Comparison of ENCODE assay signal across 10 mouse cellular contexts in the genomic region with DNA sequence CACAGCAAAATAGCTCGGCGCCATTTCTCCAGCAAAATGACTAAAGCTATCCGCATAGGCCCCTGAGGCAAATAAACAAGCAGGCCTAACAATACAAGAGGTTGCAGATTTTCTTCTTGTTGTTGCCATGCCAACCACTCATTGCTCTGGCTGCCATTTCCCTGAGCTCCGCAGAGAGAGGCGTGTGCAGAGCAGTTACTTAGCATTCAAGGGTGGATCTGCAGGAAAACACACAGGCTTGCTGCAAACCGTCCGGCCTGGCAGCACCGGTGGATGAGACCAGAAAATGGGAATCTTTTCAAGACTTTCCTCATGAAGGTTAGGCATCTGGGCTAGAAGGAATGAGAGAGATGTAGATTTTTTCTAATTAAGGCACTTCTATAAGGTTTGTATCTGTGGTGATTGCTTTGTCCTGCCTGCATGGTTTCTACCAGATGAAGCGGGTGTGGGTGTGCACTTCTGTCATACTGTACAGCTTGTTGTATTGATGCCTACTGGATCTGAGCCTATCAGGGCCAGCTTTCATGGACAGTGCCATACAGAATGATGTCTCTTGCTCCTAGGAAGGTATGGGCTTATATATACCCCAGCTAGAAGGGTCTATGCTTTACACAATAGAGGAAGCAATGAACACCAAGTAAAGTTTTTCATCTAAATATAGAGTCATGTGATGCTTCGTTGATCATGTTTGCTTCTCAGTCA.
DNase-seq lines count a peak whose midpoint lies in the region; ATAC-seq lines count a peak whose summit lies in the region.
"Had no signal": no experiment of that assay in that cellular context is flagged by ENCODE, and none has a peak within 500 bp of the region (broad histone marks: within the 10 kb centered on the region; RNA-seq: fewer than 3 reads in every experiment).

No protein-coding gene starts in this region.

- no peaks in the 10 kb centered on the region; the same call in 1 of the 2 replicates for H3K36me3 ChIP-seq in forebrain, embryonic 10.5 days (replicated peaks)
- H3K36me3 ChIP-seq in neural tube, embryonic 15.5 days, result 0 out of 2 replicates have a peak, but pooled peaks cover 3% of the 10 kb centered on the region

- no peaks in the 10 kb centered on the region for H3K9me3 ChIP-seq in forebrain, embryonic 10.5 days
- no peaks in the 10 kb centered on the region for H3K9me3 ChIP-seq in neural tube, embryonic 15.5 days (replicated peaks)
- H3K9me3 ChIP-seq: megakaryocyte, embryonic 14.5 days had no signal

- peak overlapping the region; percentile 55 for H3K4me2 ChIP-seq in neural tube, embryonic 15.5 days

- H3K4me3 ChIP-seq in forebrain, embryonic 10.5 days, result peak overlapping the region; percentile 40
- peak overlapping the region; percentile 41 for H3K4me3 ChIP-seq in neural tube, embryonic 15.5 days (replicated peaks)
- H3K4me3 ChIP-seq: megakaryocyte, embryonic 14.5 days had no signal

- no peaks in the 10 kb centered on the region for H3K27me3 ChIP-seq in forebrain, embryonic 10.5 days (ENCODE audit: poor library complexity, severe bottlenecking)
- H3K27me3 ChIP-seq in neural tube, embryonic 15.5 days (replicated peaks), result no peaks in the 10 kb centered on the region
- H3K27me3 ChIP-seq: megakaryocyte, embryonic 14.5 days; Patski had no signal

- peaks cover 31% of the 10 kb centered on the region for H3K4me1 ChIP-seq in forebrain, embryonic 10.5 days
- peaks cover 33% of the 10 kb centered on the region for H3K4me1 ChIP-seq in neural tube, embryonic 15.5 days
- H3K4me1 ChIP-seq: megakaryocyte, embryonic 14.5 days had no signal

- ATAC-seq in neural tube, embryonic 15.5 days (ENCODE audit: low FRiP score), result peak; percentile 95
- no peak for ATAC-seq in erythroid progenitor cell, adult 5-6 weeks (replicated peaks; ENCODE audit: low FRiP score, poor library complexity, severe bottlenecking)
- ATAC-seq: Patski had no signal

- WGBS in forebrain, embryonic 10.5 days, result 42% methylated on average over 10 of the region's 10 CpGs
- WGBS in neural tube, embryonic 15.5 days, result 11% methylated on average over 10 of the region's 10 CpGs

- H3K27ac ChIP-seq in forebrain, embryonic 10.5 days, result peak overlapping the region; percentile 78
- H3K27ac ChIP-seq in neural tube, embryonic 15.5 days (replicated peaks), result peak overlapping the region; percentile 88

- peak; percentile 33 to 35 for DNase-seq in cerebellum, adult 18-20 months
- DNase-seq in forebrain, embryonic 10.5 days (ENCODE audit: extremely low spot score, low spot score), result peak; percentile 55
- peak; percentile 60 to 62 for DNase-seq in layer of hippocampus, postnatal 36 days
- DNase-seq in adrenal gland, postnatal 4 days (ENCODE audit: low spot score in 2 of 2), result no peak
- DNase-seq in urinary bladder, postnatal 36 days (ENCODE audit: low spot score in 2 of 2), result no peak
- no peak for DNase-seq in heart, adult 18-20 months

- peak overlapping the region; percentile 49 for H3K9ac ChIP-seq in neural tube, embryonic 15.5 days (replicated peaks)

Comparison
In these comparisons a context has a peak if more than half of its experiments do, and no peak if none do; other contexts are left out.
1. DNase-seq: peak in cerebellum, adult 18-20 months (2 of 2), forebrain, embryonic 10.5 days (single experiment) and layer of hippocampus, postnatal 36 days (2 of 2); none in adrenal gland, postnatal 4 days (0 of 2), urinary bladder, postnatal 36 days (0 of 2) and heart, adult 18-20 months (0 of 2).